Mouse (Mus musculus): ENCODE data around the gene Pla1a. TPM values are rescaled to one million over a fixed set of nuclear protein-coding genes. Genes with fewer than 3 reads are reported as not detected.

The Pla1a gene
- polyA plus RNA-seq, 1 experiment from 2014 or later: 1.1 TPM

GRCm38 (mm10) chr16:38392126-38392894 is 40.6 kb downstream of the Pla1a start:
- ATAC-seq (ENCODE audit: low read depth): peak; percentile 38; the same call in 1 of the 2 replicates
- WGBS: 75% methylated on average over 23 of the region's 23 CpGs

GRCm38 (mm10) chr16:38390322-38390721 is 42.6 kb downstream of the Pla1a start:
- no peak overlapping the region for H3K9ac ChIP-seq (ENCODE audit: low read depth, low read length)
- H3K27ac ChIP-seq (replicated peaks; ENCODE audit: low read depth, low read length): no peak overlapping the region
- no peak for DNase-seq (ENCODE audit: low spot score)
- 0 out of 2 replicates have a peak, but pooled peaks cover 6% of the 10 kb centered on the region for H3K4me1 ChIP-seq (ENCODE audit: control insufficient read depth, insufficient read depth, low read length)
- no peak overlapping the region for H3K4me2 ChIP-seq (ENCODE audit: low read depth, low read length)
- 88% methylated on average over 7 of the region's 7 CpGs for WGBS
- H3K27me3 ChIP-seq (replicated peaks; ENCODE audit: control insufficient read depth, insufficient read depth, low read length): no peaks in the 10 kb centered on the region
- no peak overlapping the region for H3K4me3 ChIP-seq (ENCODE audit: low read depth, low read length)
- H3K36me3 ChIP-seq (ENCODE audit: control insufficient read depth, insufficient read depth, low read length): no peaks in the 10 kb centered on the region
- no peaks in the 10 kb centered on the region for H3K9me3 ChIP-seq (ENCODE audit: control insufficient read depth, low read length)
- ATAC-seq (ENCODE audit: low read depth): no peak

More at GRCm38 (mm10) chr16:38392126-38392894, 40.6 kb downstream of the Pla1a start:
- peak; percentile 48 for DNase-seq (ENCODE audit: low spot score)
- Histone ChIP-seq H3K9me3 (ENCODE audit: control insufficient read depth, low read length) (no peaks in the 10 kb centered on the region), H3K9ac (ENCODE audit: low read depth, low read length) (no peak overlapping the region), H3K4me2 (ENCODE audit: low read depth, low read length) (peak overlapping the region; percentile 7; the same call in 1 of the 2 replicates), H3K27ac (replicated peaks; ENCODE audit: low read depth, low read length) (no peak overlapping the region; the same call in 1 of the 2 replicates), H3K4me3 (ENCODE audit: low read depth, low read length) (no peak overlapping the region), H3K36me3 (ENCODE audit: control insufficient read depth, insufficient read depth, low read length) (no peaks in the 10 kb centered on the region), H3K4me1 (ENCODE audit: control insufficient read depth, insufficient read depth, low read length) (peaks cover 19% of the 10 kb centered on the region; the same call in 1 of the 2 replicates), H3K27me3 (replicated peaks; ENCODE audit: control insufficient read depth, insufficient read depth, low read length) (no peaks in the 10 kb centered on the region)

GRCm38 (mm10) chr16:38389284-38389893 is 43.6 kb downstream of the Pla1a start:
- no peak for ATAC-seq (ENCODE audit: low read depth)

GRCm38 (mm10) chr16:38388757-38389156 is 44.2 kb downstream of the Pla1a start:
- DNase-seq (ENCODE audit: low spot score) (no peak), ATAC-seq (ENCODE audit: low read depth) (no peak)
- H3K9me3 ChIP-seq (ENCODE audit: control insufficient read depth, low read length): no peaks in the 10 kb centered on the region
- H3K4me2 ChIP-seq (ENCODE audit: low read depth, low read length): no peak overlapping the region
- no peaks in the 10 kb centered on the region for H3K36me3 ChIP-seq (ENCODE audit: control insufficient read depth, insufficient read depth, low read length)
- H3K27me3 ChIP-seq (replicated peaks; ENCODE audit: control insufficient read depth, insufficient read depth, low read length): no peaks in the 10 kb centered on the region
- 75% methylated on average over 6 of the region's 6 CpGs for WGBS
- no peaks in the 10 kb centered on the region for H3K4me1 ChIP-seq (ENCODE audit: control insufficient read depth, insufficient read depth, low read length)
- no peak overlapping the region for H3K27ac ChIP-seq (replicated peaks; ENCODE audit: low read depth, low read length)
- H3K9ac ChIP-seq (ENCODE audit: low read depth, low read length): no peak overlapping the region
- no peak overlapping the region for H3K4me3 ChIP-seq (ENCODE audit: low read depth, low read length)

More at GRCm38 (mm10) chr16:38389284-38389893, 43.6 kb downstream of the Pla1a start:
- H3K27ac ChIP-seq (replicated peaks; ENCODE audit: low read depth, low read length): no peak overlapping the region
- no peaks in the 10 kb centered on the region for H3K27me3 ChIP-seq (replicated peaks; ENCODE audit: control insufficient read depth, insufficient read depth, low read length)
- no peak overlapping the region for H3K4me3 ChIP-seq (ENCODE audit: low read depth, low read length)
- no peak for DNase-seq (ENCODE audit: low spot score)
- no peaks in the 10 kb centered on the region for H3K9me3 ChIP-seq (ENCODE audit: control insufficient read depth, low read length)
- whole genome bisulfite sequencing: 75% methylated on average over 8 of the region's 8 CpGs
- no peak overlapping the region for H3K4me2 ChIP-seq (ENCODE audit: low read depth, low read length)
- H3K9ac ChIP-seq (ENCODE audit: low read depth, low read length): no peak overlapping the region
- H3K36me3 ChIP-seq (ENCODE audit: control insufficient read depth, insufficient read depth, low read length): no peaks in the 10 kb centered on the region
- H3K4me1 ChIP-seq (ENCODE audit: control insufficient read depth, insufficient read depth, low read length): no peaks in the 10 kb centered on the region

- H3K9me3 ChIP-seq (ENCODE audit: control insufficient read depth, low read length): no peaks in the 10 kb centered on the region
- no peak overlapping the region for H3K27ac ChIP-seq (replicated peaks; ENCODE audit: low read depth, low read length)
- H3K9ac ChIP-seq (ENCODE audit: low read depth, low read length): no peak overlapping the region
- H3K4me2 ChIP-seq (ENCODE audit: low read depth, low read length): no peak overlapping the region
- DNase-seq (ENCODE audit: low spot score) (no peak), ATAC-seq (ENCODE audit: low read depth) (no peak)
- H3K36me3 ChIP-seq (ENCODE audit: control insufficient read depth, insufficient read depth, low read length): no peaks in the 10 kb centered on the region
- H3K27me3 ChIP-seq (replicated peaks; ENCODE audit: control insufficient read depth, insufficient read depth, low read length): no peaks in the 10 kb centered on the region
- no peak overlapping the region for H3K4me3 ChIP-seq (ENCODE audit: low read depth, low read length)
- WGBS: 90% methylated on average over 6 of the region's 6 CpGs
- H3K4me1 ChIP-seq (ENCODE audit: control insufficient read depth, insufficient read depth, low read length): no peaks in the 10 kb centered on the region
These were observed 45.6 kb downstream of the Pla1a start for GRCm38 (mm10) chr16:38387389-38387788.

- DNase-seq (ENCODE audit: low spot score): no peak
- WGBS: 93% methylated on average over 4 of the region's 4 CpGs
- H3K4me3 ChIP-seq (ENCODE audit: low read depth, low read length): no peak overlapping the region
These were observed 47.2 kb downstream of the Pla1a start for GRCm38 (mm10) chr16:38385700-38386099.

GRCm38 (mm10) chr16:38385184-38385634 is 47.7 kb downstream of the Pla1a start:
- Histone ChIP-seq H3K4me3 (ENCODE audit: low read depth, low read length) (no peak overlapping the region), H3K36me3 (ENCODE audit: control insufficient read depth, insufficient read depth, low read length) (no peaks in the 10 kb centered on the region), H3K4me2 (ENCODE audit: low read depth, low read length) (no peak overlapping the region), H3K9me3 (ENCODE audit: control insufficient read depth, low read length) (no peaks in the 10 kb centered on the region), H3K9ac (ENCODE audit: low read depth, low read length) (no peak overlapping the region), H3K27ac (replicated peaks; ENCODE audit: low read depth, low read length) (no peak overlapping the region), H3K4me1 (ENCODE audit: control insufficient read depth, insufficient read depth, low read length) (no peaks in the 10 kb centered on the region), H3K27me3 (replicated peaks; ENCODE audit: control insufficient read depth, insufficient read depth, low read length) (no peaks in the 10 kb centered on the region)
- no peak for ATAC-seq (ENCODE audit: low read depth)
- 87% methylated on average over 6 of the region's 6 CpGs for WGBS
- no peak for DNase-seq (ENCODE audit: low spot score)

More at GRCm38 (mm10) chr16:38385700-38386099, 47.2 kb downstream of the Pla1a start:
- Histone ChIP-seq H3K4me2 (ENCODE audit: low read depth, low read length) (no peak overlapping the region), H3K9ac (ENCODE audit: low read depth, low read length) (no peak overlapping the region), H3K27ac (replicated peaks; ENCODE audit: low read depth, low read length) (no peak overlapping the region), H3K27me3 (replicated peaks; ENCODE audit: control insufficient read depth, insufficient read depth, low read length) (no peaks in the 10 kb centered on the region), H3K4me1 (ENCODE audit: control insufficient read depth, insufficient read depth, low read length) (no peaks in the 10 kb centered on the region), H3K36me3 (ENCODE audit: control insufficient read depth, insufficient read depth, low read length) (no peaks in the 10 kb centered on the region), H3K9me3 (ENCODE audit: control insufficient read depth, low read length) (no peaks in the 10 kb centered on the region)
- no peak for ATAC-seq (ENCODE audit: low read depth)

- Histone ChIP-seq H3K9ac (ENCODE audit: low read depth, low read length) (no peak overlapping the region), H3K36me3 (ENCODE audit: control insufficient read depth, insufficient read depth, low read length) (no peaks in the 10 kb centered on the region), H3K4me1 (ENCODE audit: control insufficient read depth, insufficient read depth, low read length) (no peaks in the 10 kb centered on the region), H3K27me3 (replicated peaks; ENCODE audit: control insufficient read depth, insufficient read depth, low read length) (no peaks in the 10 kb centered on the region), H3K27ac (replicated peaks; ENCODE audit: low read depth, low read length) (no peak overlapping the region), H3K4me3 (ENCODE audit: low read depth, low read length) (no peak overlapping the region), H3K9me3 (ENCODE audit: control insufficient read depth, low read length) (no peaks in the 10 kb centered on the region), H3K4me2 (ENCODE audit: low read depth, low read length) (no peak overlapping the region)
- ATAC-seq (ENCODE audit: low read depth) (no peak), DNase-seq (ENCODE audit: low spot score) (no peak)
- WGBS: 84% methylated on average over 2 of the region's 2 CpGs
These were observed 49.3 kb downstream of the Pla1a start for GRCm38 (mm10) chr16:38383683-38384082.
